In genomic region chr14:85940585-85940984, GRCm38 (mm10) we compare ENCODE assay signal across 16 mouse cellular contexts.
DNase-seq lines count a peak whose midpoint lies in the region; TF ChIP-seq lines count a peak whose summit lies in the region.
"Had no signal": no experiment of that assay in that cellular context is flagged by ENCODE, and none has a peak within 500 bp of the region (broad histone marks: within the 10 kb centered on the region; RNA-seq: fewer than 3 reads in every experiment).

No protein-coding gene starts in this region.

- no peak overlapping the region for H3K9ac ChIP-seq in CH12.LX (ENCODE audit: insufficient read depth, low read depth)

- intact Hi-C loops in left cerebral cortex, postnatal 10 days (cut with DNase I): no loop called here

- H3K4me1 ChIP-seq in CH12.LX (ENCODE audit: control insufficient read depth in 1 of 2, insufficient read depth in 2 of 2): no peaks in the 10 kb centered on the region

- TF ChIP-seq RAD21 in CH12.LX (IDR thresholded peaks at IDR 0.05; ENCODE audit: low read depth, low read length): no peak

- no peak for TF ChIP-seq CTCF in CH12.LX (conservative IDR thresholded peaks at IDR 0.05 in 1 of 2, IDR thresholded peaks at IDR 0.05 in 1 of 2; ENCODE audit: low read depth in 2 of 2, low read length in 2 of 2)

- in situ Hi-C loops in CH12.LX (cut with MboI; ENCODE audit: low pct_ligation_motif_present, low pct_unique_long_range_greater_than_20kb, low sequenced_read_pairs): no loop called here

- no peaks in the 10 kb centered on the region for H3K27me3 ChIP-seq in CH12.LX (replicated peaks)
- H3K27me3 ChIP-seq: Patski had no signal

- no peak overlapping the region for H3K4me3 ChIP-seq in CH12.LX (replicated peaks in 1 of 3; ENCODE audit: low read depth in 2 of 3, low read length in 2 of 3, poor library complexity in 1 of 3)

- dilution Hi-C loops in CH12.LX (cut with MboI; ENCODE audit: extremely low pct_ligation_motif_present, extremely low pct_unique_long_range_greater_than_20kb, low sequenced_read_pairs): no loop called here

- peaks cover 16% of the 10 kb centered on the region for H3K9me3 ChIP-seq in CH12.LX (replicated peaks; ENCODE audit: low read length)

- no peak overlapping the region for H3K27ac ChIP-seq in CH12.LX (ENCODE audit: insufficient read depth, low read depth)

- peak; percentile 52; the same call in 1 of the 2 replicates for TF ChIP-seq EP300 in CH12.LX (IDR thresholded peaks at IDR 0.05; ENCODE audit: low read length)

- H3K36me3 ChIP-seq in CH12.LX (replicated peaks in 1 of 2; ENCODE audit: control insufficient read depth in 1 of 2, insufficient read depth in 1 of 2, low read length in 1 of 2): no peaks in the 10 kb centered on the region
- H3K36me3 ChIP-seq: G1E had no signal

- H3K4me2 ChIP-seq in CH12.LX (ENCODE audit: insufficient read depth, low read depth, poor library complexity, severe bottlenecking): no peak overlapping the region

- DNase-seq in CH12.LX (ENCODE audit: extremely low read depth): no peak
- DNase-seq in left cerebral cortex, postnatal 10 days (ENCODE audit: extremely low spot score in 1 of 2, low spot score in 2 of 2): no peak
- DNase-seq: adrenal gland, adult 2 months; adrenal gland, adult 8-10 months; adrenal gland, postnatal 10 days; adrenal gland, postnatal 14 days; adrenal gland, postnatal 25 days; adrenal gland, postnatal 36 days; B cell, adult 2 months; cerebellum, adult 11 months; cerebellum, adult 11-12 months; cerebellum, adult 18-20 months; cerebellum, adult 2 months; cerebellum, adult 8-10 months had no signal

- TF ChIP-seq POLR2A in CH12.LX (IDR thresholded peaks at IDR 0.05; ENCODE audit: low read depth, low read length): no peak

- H3K79me2 ChIP-seq in CH12.LX (replicated peaks; ENCODE audit: control insufficient read depth, extremely low read depth, insufficient read depth, poor library complexity, severe bottlenecking): no peaks in the 10 kb centered on the region

TF ChIP-seq in CH12.LX, 34 proteins besides CTCF, POLR2A, EP300 and RAD21:
- TF ChIP-seq TCF12 (IDR thresholded peaks at IDR 0.05; ENCODE audit: low read depth, low read length) (no peak), MXI1 (IDR thresholded peaks at IDR 0.05; ENCODE audit: low read depth, low read length) (no peak), SIN3A (IDR thresholded peaks at IDR 0.05; ENCODE audit: low read length) (no peak), MAFK (IDR thresholded peaks at IDR 0.05; ENCODE audit: insufficient replicate concordance, low read length) (no peak), JUN (IDR thresholded peaks at IDR 0.05; ENCODE audit: insufficient read depth, low read depth, low read length) (peak; percentile 52), ETS1 (conservative IDR thresholded peaks at IDR 0.05; ENCODE audit: low read depth, low read length) (peak; percentile 28; the same call in 1 of the 2 replicates), SMC3 (IDR thresholded peaks at IDR 0.05; ENCODE audit: low read depth, low read length) (no peak), ZKSCAN1 (IDR thresholded peaks at IDR 0.05; ENCODE audit: borderline replicate concordance, low read depth, low read length) (no peak), MYC (IDR thresholded peaks at IDR 0.05; ENCODE audit: low read depth, low read length) (no peak), MAX (IDR thresholded peaks at IDR 0.05; ENCODE audit: low read length) (no peak), KAT2A (IDR thresholded peaks at IDR 0.05; ENCODE audit: insufficient replicate concordance, low read length) (no peak), UBTF (IDR thresholded peaks at IDR 0.05; ENCODE audit: low read depth, low read length) (no peak), IRF4 (IDR thresholded peaks at IDR 0.05; ENCODE audit: low read depth, low read length) (peak; percentile 69; the same call in 1 of the 2 replicates), ZMIZ1 (IDR thresholded peaks at IDR 0.05; ENCODE audit: low read depth, low read length) (no peak), JUND (conservative IDR thresholded peaks at IDR 0.05; ENCODE audit: low read depth, low read length) (peak; percentile 45; the same call in 1 of the 2 replicates), USF2 (conservative IDR thresholded peaks at IDR 0.05; ENCODE audit: low read depth, low read length) (no peak), NELFE (IDR thresholded peaks at IDR 0.05; ENCODE audit: low read depth, low read length) (no peak), NRF1 (IDR thresholded peaks at IDR 0.05; ENCODE audit: low read depth, low read length) (no peak), HCFC1 (IDR thresholded peaks at IDR 0.05; ENCODE audit: low read depth, low read length) (no peak), POLR2AphosphoS2 (IDR thresholded peaks at IDR 0.05; ENCODE audit: low read depth, low read length) (no peak), ZNF384 (IDR thresholded peaks at IDR 0.05; ENCODE audit: low read depth, low read length) (no peak), BHLHE40 (IDR thresholded peaks at IDR 0.05; ENCODE audit: low read depth, low read length) (peak; percentile 37; the same call in 1 of the 2 replicates), E2F4 (IDR thresholded peaks at IDR 0.05; ENCODE audit: insufficient replicate concordance, low read depth, low read length) (no peak), GABPA (IDR thresholded peaks at IDR 0.05; ENCODE audit: insufficient replicate concordance, low read depth, low read length) (no peak), CHD2 (IDR thresholded peaks at IDR 0.05; ENCODE audit: low read length) (no peak), ELF1 (IDR thresholded peaks at IDR 0.05; ENCODE audit: low read depth, low read length) (no peak)
